ENCODE assay signal across 7 mouse cellular contexts in the genomic region with DNA sequence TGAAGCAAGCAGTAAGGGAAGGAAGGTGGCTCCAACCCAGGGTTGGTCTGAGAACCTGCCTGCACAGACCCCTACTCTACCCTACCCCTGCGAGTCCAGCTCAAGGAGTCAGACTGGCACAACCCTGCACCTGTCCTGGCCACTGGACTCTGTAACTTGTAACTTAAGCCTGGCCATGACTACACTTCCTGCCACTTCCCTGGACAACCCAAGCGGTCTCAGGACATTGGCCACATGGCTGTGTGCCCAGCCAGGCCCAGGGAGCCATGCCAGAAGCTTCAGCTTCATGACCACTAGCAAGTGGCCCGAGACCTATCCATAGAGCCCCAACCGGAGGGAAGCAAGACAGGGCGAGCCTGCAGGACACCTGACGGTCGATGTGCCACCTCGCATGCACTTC. TPM values are rescaled to one million over a fixed set of nuclear protein-coding genes. Genes with fewer than 3 reads are reported as not detected.
DNase-seq lines count a peak whose midpoint lies in the region; ATAC-seq lines count a peak whose summit lies in the region.

No protein-coding gene starts in this region.

- H3K27ac ChIP-seq in heart, embryonic 10.5 days = peak overlapping the region; percentile 81; the same call in 1 of the 2 replicates
- H3K27ac ChIP-seq in lung, embryonic 15.5 days = peak overlapping the region; percentile 91

- ATAC-seq in lung, embryonic 15.5 days (ENCODE audit: borderline replicate concordance, extremely low read depth, low FRiP score, low TSS enrichment) = no peak

- DNase-seq in spleen, postnatal 10 days (ENCODE audit: low spot score in 2 of 2) = peak; percentile 4 to 19
- no peak for DNase-seq in spleen, postnatal 36 days (ENCODE audit: low spot score in 2 of 2)
- peak; percentile 33 for DNase-seq in cerebellum, adult 8-10 months
- DNase-seq in heart, embryonic 10.5 days (ENCODE audit: low spot score) = no peak
- no peak for DNase-seq in frontal cortex, postnatal 10 days (ENCODE audit: low spot score in 2 of 2)
- DNase-seq in embryo, embryonic 9.5 days (ENCODE audit: extremely low spot score) = no peak

- no peak overlapping the region for H3K4me3 ChIP-seq in heart, embryonic 10.5 days
- H3K4me3 ChIP-seq in lung, embryonic 15.5 days = no peak overlapping the region

- WGBS in heart, embryonic 10.5 days = 85% methylated on average over 8 of the region's 8 CpGs
- WGBS in lung, embryonic 15.5 days = 71% methylated on average over 8 of the region's 8 CpGs

- no peaks in the 10 kb centered on the region for H3K9me3 ChIP-seq in heart, embryonic 10.5 days
- no peaks in the 10 kb centered on the region for H3K9me3 ChIP-seq in lung, embryonic 15.5 days

- no peaks in the 10 kb centered on the region for H3K27me3 ChIP-seq in heart, embryonic 10.5 days (ENCODE audit: insufficient read depth, poor library complexity, severe bottlenecking)
- H3K27me3 ChIP-seq in lung, embryonic 15.5 days = no peaks in the 10 kb centered on the region

- H3K4me2 ChIP-seq in lung, embryonic 15.5 days = no peak overlapping the region

- peaks cover 27% of the 10 kb centered on the region for H3K36me3 ChIP-seq in heart, embryonic 10.5 days
- no peaks in the 10 kb centered on the region for H3K36me3 ChIP-seq in lung, embryonic 15.5 days

- peaks cover 86% of the 10 kb centered on the region for H3K4me1 ChIP-seq in heart, embryonic 10.5 days
- H3K4me1 ChIP-seq in lung, embryonic 15.5 days = peaks cover 82% of the 10 kb centered on the region

- no peak overlapping the region for H3K9ac ChIP-seq in lung, embryonic 15.5 days

RNA-seq across cellular contexts. Expression of a gene that starts 8.1 kb away (rescaled TPM):
- 23.6 and 30.8 TPM in 2 replicates for polyA plus RNA-seq in heart, embryonic 10.5 days (2016; fragmentation: Nextera tagmentation; extraction: Ambion mirVana)
- 79.0 and 83.2 TPM in 2 replicates for polyA plus RNA-seq in lung, embryonic 15.5 days (2015; fragmentation: Nextera tagmentation; extraction: Ambion mirVana)

RNA-seq across cellular contexts. Expression of a gene that starts 39.6 kb away (rescaled TPM):
- polyA plus RNA-seq in heart, embryonic 10.5 days (2016; fragmentation: Nextera tagmentation; extraction: Ambion mirVana) = 332 and 360 TPM in 2 replicates
- polyA plus RNA-seq in lung, embryonic 15.5 days (2015; fragmentation: Nextera tagmentation; extraction: Ambion mirVana) = 477 and 524 TPM in 2 replicates

RNA-seq across cellular contexts. Expression of a gene that starts 46.3 kb away (rescaled TPM):
- 202 and 240 TPM in 2 replicates for polyA plus RNA-seq in heart, embryonic 10.5 days (2016; fragmentation: Nextera tagmentation; extraction: Ambion mirVana)
- polyA plus RNA-seq in lung, embryonic 15.5 days (2015; fragmentation: Nextera tagmentation; extraction: Ambion mirVana) = 184 and 191 TPM in 2 replicates

RNA-seq across cellular contexts. Expression of a gene that starts 55.7 kb away (rescaled TPM):
- 12.4 and 13.1 TPM in 2 replicates for polyA plus RNA-seq in heart, embryonic 10.5 days (2016; fragmentation: Nextera tagmentation; extraction: Ambion mirVana)
- polyA plus RNA-seq in lung, embryonic 15.5 days (2015; fragmentation: Nextera tagmentation; extraction: Ambion mirVana) = 14.1 and 16.5 TPM in 2 replicates

Comparison
In these comparisons a context has a peak if more than half of its experiments do, and no peak if none do; other contexts are left out.
1. DNase-seq: peak in spleen, postnatal 10 days (2 of 2) and cerebellum, adult 8-10 months (single experiment); none in spleen, postnatal 36 days (0 of 2), heart, embryonic 10.5 days (single experiment), frontal cortex, postnatal 10 days (0 of 2) and embryo, embryonic 9.5 days (single experiment).